Mouse (Mus musculus): ENCODE data around the gene Kif24.

Kif24 gene

GRCm38 (mm10) chr4:41398353-41398752 is 66.3 kb downstream of the Kif24 start:
- DNase-seq, result no peak

- no peak for DNase-seq
These were observed 70.0 kb downstream of the Kif24 start for GRCm38 (mm10) chr4:41394651-41395050.

- DNase-seq, result no peak
These were observed 73.7 kb downstream of the Kif24 start for GRCm38 (mm10) chr4:41391015-41391414.

- DNase-seq, result peak; percentile 71
These were observed 74.6 kb downstream of the Kif24 start for GRCm38 (mm10) chr4:41390122-41390521.

GRCm38 (mm10) chr4:41389240-41389639 is 75.4 kb downstream of the Kif24 start:
- DNase-seq, result no peak

GRCm38 (mm10) chr4:41388616-41389015 is 76.1 kb downstream of the Kif24 start:
- no peak for DNase-seq

- no peak for DNase-seq
These were observed 76.8 kb downstream of the Kif24 start for GRCm38 (mm10) chr4:41387755-41388469.

- DNase-seq, result no peak
These were observed 78.2 kb downstream of the Kif24 start for GRCm38 (mm10) chr4:41386412-41386975.

GRCm38 (mm10) chr4:41381213-41381950 is 83.3 kb downstream of the Kif24 start:
- no peak for DNase-seq

GRCm38 (mm10) chr4:41377567-41377966 is 87.1 kb downstream of the Kif24 start:
- no peak for DNase-seq

GRCm38 (mm10) chr4:41369702-41370437 is 94.8 kb downstream of the Kif24 start:
- DNase-seq, result no peak

GRCm38 (mm10) chr4:41368198-41368597 is 96.5 kb downstream of the Kif24 start:
- DNase-seq, result no peak

- no peak for DNase-seq
These were observed 103.6 kb downstream of the Kif24 start for GRCm38 (mm10) chr4:41361059-41361458.

GRCm38 (mm10) chr4:41359358-41359757 is 105.3 kb downstream of the Kif24 start:
- DNase-seq, result no peak

GRCm38 (mm10) chr4:41358669-41359068 is 106.0 kb downstream of the Kif24 start:
- DNase-seq, result no peak

GRCm38 (mm10) chr4:41357154-41357553 is 107.5 kb downstream of the Kif24 start:
- no peak for DNase-seq

GRCm38 (mm10) chr4:41353265-41353664 is 111.4 kb downstream of the Kif24 start:
- no peak for DNase-seq

GRCm38 (mm10) chr4:41352758-41353157 is 111.9 kb downstream of the Kif24 start:
- DNase-seq, result no peak

- DNase-seq, result no peak
These were observed 115.5 kb downstream of the Kif24 start for GRCm38 (mm10) chr4:41349199-41349591.

- peak; percentile 93 for DNase-seq
These were observed 116.0 kb downstream of the Kif24 start, which contains the start of gene Ubap1 for GRCm38 (mm10) chr4:41348584-41349198. Gene Ubap1 (plus strand): TSS chr4:41348996.

GRCm38 (mm10) chr4:41347839-41348238 is 116.8 kb downstream of the Kif24 start:
- DNase-seq, result no peak

GRCm38 (mm10) chr4:41346011-41346410 is 118.7 kb downstream of the Kif24 start:
- no peak for DNase-seq

Data from right cerebral cortex, adult 18-20 months (tissue).